Mouse (Mus musculus): ENCODE measurements around the gene Pde4d.

Pde4d gene

DNA sequence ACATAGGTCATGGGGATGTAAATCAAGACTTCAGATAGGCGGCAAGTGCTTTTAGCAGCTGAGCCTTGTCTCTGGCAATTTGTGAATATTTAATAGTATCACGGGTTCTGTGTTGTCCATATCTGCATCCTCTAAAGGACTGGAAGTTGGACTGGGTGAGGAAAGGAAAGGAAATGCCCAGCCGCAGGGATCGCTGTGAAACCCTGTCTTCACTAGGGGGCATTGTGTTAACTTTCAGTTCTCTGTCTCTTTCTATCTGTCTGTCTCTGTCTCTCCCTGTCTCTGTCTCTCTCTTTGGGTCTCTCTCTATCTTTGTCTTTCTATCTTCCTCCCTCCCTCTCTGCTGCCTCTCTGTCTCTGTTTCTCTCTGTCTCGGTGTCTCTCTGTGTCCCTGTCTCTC lies 1172.5 kb downstream of the Pde4d start:
- in situ Hi-C loops (cut with MboI) = no loop called here

DNA sequence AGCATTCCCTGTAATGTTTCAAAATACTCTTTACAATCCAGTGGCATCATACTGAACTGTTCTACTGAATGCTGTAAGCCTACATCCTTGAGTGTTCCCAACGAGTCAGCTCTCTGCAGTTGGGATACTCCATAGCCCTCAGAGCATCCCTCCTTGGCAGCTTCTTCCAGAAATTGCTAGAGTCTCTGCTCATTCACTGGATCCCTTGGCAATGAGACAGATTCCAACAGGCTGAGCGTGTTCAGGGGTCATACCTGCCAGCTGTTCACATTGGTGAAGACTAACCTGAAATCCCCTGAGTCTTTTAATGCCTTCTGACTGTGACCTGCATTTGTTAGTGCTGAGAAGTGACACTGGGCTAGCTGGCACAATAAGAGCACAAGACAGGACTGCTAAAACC lies 1173.5 kb downstream of the Pde4d start:
- in situ Hi-C loops (cut with MboI) = no loop called here

DNA sequence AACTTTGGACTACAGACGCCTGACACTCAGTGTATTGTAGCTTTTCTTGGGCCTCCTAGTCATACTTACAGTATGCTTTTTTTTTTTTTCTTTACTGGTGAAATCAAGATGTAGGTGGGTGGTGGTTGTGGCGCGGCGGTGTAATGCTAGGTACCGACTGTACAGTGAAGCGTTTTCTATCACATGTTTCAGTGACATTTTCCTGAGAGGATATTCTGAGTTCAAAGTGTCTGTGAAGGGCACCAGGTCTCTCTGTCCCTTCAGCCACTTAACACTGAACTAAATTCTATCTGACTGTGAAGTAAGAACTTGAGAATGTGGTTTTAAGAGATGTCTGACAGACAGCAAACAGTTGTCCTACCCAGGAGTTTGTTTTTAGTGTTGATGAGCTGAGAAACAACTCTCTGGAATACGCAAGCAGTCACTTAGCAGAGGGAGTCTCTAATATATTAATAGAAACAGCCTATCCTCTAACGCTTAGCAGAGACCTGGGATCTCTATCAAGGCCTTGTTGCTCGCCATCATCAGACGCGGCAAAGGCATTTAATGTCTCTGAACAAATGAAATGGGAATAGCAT lies 1175.1 kb downstream of the Pde4d start:
- in situ Hi-C loops (cut with MboI) = no loop called here

DNA sequence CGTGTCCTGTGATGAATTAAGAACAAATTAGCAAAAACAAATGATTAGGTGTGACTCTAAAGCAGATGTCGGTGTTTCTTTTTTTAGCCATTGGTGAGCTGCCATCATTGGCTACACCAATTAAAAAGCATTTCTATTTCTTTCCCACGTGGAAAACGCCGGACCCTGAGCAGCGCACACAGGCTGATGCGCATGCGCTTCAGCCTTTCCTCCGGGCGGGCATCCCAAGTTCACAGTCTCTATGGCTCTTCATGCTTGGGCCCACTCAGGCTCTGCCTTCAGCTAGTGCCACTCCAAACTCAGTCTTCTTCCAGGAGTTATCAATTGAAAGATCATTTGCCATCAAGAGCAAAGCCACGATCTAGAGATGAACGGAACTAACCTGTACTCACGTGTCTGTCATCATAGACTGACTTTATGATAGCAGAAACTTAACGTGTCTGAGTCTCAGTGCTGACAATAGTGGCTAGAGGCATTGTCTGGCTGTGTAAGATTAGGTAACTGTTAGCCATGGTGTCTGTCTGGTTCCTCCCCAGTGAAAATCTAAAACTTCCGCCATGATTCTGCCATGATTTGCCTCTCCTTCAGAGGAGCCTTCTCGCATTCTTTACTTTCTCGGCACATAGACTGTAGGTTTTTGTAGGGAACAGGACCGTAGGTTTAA lies 1175.8 kb downstream of the Pde4d start:
- in situ Hi-C loops (cut with MboI) = no loop called here

DNA sequence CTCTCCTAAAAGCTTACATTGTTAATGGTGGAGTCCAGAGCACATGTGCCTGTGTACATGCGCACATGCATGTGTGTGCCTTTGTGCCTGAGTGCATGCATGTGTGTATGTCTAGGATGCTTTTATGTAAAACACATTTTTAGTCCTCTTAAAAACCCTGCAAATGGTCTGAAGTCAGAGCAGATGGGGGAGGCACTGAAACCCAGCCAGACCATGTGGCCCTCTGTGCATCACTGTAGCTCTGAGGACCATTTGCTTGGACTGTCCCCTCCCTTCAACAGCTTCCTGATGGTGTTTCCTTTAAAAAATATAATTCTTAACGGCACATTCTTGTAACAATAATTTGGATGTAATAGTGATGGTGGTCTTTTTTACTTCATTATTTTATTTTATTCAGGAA lies 1177.5 kb downstream of the Pde4d start:
- in situ Hi-C loops (cut with MboI) = no loop called here

DNA sequence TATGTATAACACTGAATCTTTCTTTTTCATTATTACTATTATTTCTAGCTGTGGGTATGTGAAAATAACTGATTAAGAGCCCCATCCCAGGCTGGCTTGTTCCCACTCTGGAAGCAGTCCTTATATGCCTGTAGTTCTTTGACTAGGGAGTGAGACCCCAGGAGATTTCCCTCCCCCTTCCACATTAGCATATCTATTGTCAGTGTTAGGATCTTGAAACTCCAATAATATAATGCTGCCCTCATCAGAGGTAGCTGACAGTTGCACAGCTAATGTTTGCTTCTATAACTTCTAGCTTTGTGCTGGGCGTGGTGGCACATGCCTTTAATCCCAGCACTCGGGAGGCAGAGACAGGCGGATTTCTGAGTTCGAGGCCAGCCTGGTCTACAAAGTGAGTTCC lies 1178.9 kb downstream of the Pde4d start:
- in situ Hi-C loops (cut with MboI) = no loop called here

- in situ Hi-C loops (cut with MboI) = no loop called here
Measured at GRCm38 (mm10) chr13:109629216-109629615, 1179.5 kb downstream of the Pde4d start.

DNA sequence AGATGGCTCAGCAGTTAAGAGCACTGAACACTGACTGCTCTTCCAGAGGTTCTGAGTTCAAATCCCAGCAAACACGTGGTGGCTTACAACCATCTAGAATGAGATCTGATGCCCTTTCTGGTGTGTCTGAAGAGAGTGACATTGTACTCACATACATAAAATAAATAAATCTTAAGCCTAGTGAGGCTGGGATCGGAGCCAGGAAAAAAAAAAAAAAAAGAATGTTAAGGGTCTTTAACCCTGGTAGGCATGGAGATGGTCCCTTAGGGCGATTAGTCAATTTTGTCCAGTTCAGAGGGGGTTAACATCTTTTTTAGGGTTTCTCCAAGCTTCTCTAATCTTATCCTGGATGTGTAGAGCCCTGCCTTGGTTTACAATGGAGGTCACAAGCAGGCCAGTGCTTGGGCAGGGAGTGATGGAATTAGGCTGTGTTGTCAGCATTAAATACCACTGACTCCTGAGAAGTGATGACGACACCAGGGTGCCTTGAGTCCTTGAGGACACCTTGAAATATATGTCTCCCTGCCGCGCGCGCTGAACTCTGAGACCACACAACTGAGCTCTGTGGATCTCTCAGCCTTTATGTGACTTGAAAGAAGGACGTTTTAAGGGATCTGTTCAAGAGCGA lies 1181.8 kb downstream of the Pde4d start:
- in situ Hi-C loops (cut with MboI) = no loop called here

- in situ Hi-C loops (cut with MboI) = no loop called here
Measured at GRCm38 (mm10) chr13:109632387-109633036, 1182.8 kb downstream of the Pde4d start.

DNA sequence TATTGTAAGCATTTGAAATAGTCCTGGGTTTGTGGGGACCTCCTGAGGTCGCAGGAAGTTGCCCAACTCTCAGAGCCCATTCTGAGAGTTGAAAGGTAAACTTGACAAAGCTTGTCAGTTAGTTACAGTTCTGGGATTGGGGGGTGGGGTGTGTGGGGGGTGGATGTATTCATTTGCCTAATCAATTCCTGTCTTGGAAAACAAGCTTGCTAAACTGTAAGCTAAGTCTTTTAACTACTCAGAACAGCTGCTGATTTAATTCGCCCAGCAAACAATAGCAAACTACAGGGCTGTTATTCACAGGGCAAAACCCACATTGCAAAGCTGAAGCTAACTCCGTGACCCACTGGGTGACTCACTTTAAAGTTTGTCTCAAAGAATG lies 1183.3 kb downstream of the Pde4d start:
- in situ Hi-C loops (cut with MboI) = no loop called here

DNA sequence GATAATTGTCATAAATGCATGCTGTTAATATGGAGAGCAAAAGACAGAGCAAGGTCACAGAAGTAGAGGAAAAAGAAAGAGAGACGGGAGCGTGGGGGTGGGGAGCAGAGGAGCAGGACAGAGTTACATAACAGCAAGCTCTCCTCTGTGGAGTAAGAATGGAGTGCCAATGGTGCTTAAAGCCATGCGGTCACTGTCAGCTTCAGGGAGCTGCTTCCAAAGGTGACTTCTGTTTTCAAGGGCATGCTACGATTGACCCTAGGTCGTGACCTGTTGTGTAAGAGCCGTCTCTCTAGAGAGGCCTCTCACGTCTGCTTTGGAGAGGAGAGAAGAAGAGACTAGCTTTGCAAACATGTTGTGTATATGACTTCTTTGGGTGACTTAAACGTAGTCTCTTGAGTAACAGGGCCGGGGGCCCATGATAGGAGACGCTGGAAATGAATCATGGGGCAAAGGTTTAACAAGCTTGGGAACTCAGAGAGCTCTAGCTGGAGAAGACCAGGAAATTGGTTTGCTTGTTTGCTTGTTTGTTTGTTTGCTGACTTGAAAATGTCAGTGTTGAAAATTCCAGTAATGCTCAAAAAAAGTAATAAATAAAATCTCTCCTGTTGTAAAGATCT lies 1186.3 kb downstream of the Pde4d start:
- in situ Hi-C loops (cut with MboI) = no loop called here

DNA sequence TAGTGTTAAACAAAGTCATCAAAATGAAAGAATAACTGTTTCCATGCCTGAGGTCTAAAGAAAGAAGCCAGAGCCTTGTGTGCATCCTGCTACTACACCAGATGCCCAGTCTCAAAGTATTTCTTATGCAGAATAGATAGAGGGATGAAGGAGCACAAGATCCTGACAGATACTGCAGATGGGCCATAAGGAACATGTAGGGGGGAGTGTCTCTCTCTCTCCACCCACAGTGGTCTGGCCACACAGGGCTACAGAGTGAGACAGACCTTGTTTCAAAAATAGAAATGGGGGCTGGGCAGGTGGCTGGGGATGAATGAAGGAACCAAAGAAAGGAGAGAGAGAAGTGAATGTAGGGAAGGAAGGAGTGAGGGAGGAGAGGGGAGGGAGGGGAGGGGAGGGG lies 1188.5 kb downstream of the Pde4d start:
- in situ Hi-C loops (cut with MboI) = no loop called here

GRCm38 (mm10) chr13:109639286-109639685 lies 1189.5 kb downstream of the Pde4d start:
- in situ Hi-C loops (cut with MboI) = no loop called here

DNA sequence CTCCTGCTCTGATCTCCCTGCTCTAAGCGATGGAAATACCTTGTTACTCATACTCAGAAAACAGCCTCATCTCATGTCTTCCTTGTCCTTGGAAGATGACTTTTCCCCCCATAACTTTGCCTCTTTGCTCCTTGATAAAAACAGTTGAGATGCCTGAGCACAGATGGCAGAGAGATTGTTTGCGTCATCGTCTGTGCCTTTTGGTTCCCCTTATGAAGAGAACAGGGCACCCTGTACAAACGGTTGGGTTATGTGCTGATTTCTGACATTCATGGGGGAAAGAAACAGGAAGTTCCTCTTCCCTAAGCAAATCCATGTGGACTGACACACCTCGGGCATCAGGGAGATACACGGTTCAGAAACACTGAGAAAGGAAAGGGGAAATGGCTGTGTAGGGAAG lies 1191.8 kb downstream of the Pde4d start:
- in situ Hi-C loops (cut with MboI) = no loop called here

DNA sequence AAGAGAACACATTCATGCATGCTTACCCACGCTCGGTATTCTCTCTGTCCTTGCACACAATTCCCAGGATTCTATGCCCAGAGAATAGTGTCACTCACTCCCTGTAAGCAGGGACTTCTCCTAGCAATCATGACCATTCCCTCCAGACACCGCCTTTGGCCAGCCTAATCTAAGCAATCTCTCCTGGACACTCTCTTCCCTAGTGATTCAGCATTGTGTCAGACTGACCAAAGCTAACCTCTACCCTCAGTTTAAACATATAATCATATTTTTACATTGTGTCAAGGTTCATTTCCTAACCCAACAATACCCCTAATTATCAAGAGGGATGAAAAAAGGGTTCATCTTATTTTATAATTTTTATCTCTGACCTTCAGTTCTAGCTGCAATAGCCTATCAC lies 1193.7 kb downstream of the Pde4d start:
- in situ Hi-C loops (cut with MboI) = no loop called here

- in situ Hi-C loops (cut with MboI) = no loop called here
Measured at GRCm38 (mm10) chr13:109644086-109644485, 1194.3 kb downstream of the Pde4d start.

- in situ Hi-C loops (cut with MboI) = no loop called here
Measured at GRCm38 (mm10) chr13:109645284-109645909, 1195.6 kb downstream of the Pde4d start.

GRCm38 (mm10) chr13:109645910-109646284 lies 1196.1 kb downstream of the Pde4d start:
- in situ Hi-C loops (cut with MboI) = no loop called here

DNA sequence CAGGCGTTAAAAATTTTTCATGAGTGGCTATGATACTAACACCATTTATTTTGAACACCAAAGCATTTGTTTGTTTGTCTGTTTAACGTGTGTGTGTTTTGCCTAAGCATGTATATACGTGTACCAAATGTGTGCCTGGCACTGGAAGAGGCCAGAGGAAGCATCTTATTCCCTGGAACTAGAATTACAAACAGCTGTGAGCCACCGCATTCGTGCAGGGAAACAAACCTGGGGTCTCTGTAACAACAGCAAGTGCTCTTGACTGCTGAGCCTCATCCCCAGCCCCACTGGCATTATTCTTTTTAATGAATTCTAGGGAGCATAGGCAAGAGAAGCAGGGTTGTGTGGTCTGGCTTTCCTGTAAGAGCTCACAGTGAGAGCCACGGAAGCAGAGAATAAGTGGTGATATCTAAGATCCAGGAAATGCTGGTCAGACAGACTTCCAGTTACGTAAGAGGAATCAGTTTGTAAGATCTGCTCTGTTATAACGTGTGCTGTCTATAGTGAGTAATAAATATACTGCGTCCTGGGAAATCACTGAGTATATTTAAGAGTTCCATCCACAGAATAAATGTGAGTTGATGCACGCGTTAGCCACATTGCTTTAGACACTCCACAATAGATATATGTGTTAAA lies 1197.0 kb downstream of the Pde4d start:
- in situ Hi-C loops (cut with MboI) = no loop called here

DNA sequence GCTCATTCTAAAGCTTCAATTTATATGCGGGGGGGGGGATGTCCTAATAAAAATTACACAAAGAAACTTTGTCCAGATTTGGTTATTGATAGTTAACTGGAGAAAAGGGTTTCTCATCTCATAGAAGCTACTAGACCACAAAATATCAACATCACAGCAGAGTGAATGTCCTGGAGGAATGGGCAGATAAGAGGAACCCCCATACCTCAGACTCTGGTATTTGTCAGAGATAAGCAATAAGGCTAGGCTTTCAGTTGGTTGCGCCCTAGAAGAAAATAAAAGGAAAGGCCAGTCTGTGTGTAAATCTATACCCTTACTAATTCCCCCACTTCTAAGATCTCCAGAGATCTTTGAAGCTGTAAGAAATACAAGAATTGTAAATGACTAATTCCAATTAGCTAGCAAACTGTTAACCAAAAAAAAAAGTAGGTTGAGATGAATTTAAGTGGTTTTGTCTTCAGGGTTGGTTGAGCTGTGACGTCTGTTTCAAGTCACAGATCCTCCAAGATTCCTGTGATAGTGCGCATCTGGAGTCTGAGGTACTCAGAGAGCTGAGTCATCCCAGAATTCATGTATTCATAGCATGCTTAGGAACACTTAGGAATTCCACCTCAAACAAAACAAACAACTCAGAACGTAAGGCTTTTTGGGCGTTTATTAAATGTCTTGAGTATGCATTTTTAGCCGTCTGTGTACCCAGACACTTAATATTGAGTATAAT lies 1197.9 kb downstream of the Pde4d start:
- in situ Hi-C loops (cut with MboI) = no loop called here

- in situ Hi-C loops (cut with MboI) = no loop called here
Measured at GRCm38 (mm10) chr13:109648311-109648710, 1198.6 kb downstream of the Pde4d start.
